Mouse (Mus musculus) spleen, adult 2 months (tissue): Measurements from ENCODE around the gene Serpinh1. TPM values are rescaled to one million over a fixed set of nuclear protein-coding genes. Genes with fewer than 3 reads are reported as not detected.
"Not testable (repeated sequence)": the region's sequence is repeated elsewhere in the genome, so short reads cannot be mapped to it uniquely, and the experiment has no call there.

Experiments used
- DNase-seq, 2 experiments: peaks; one replicate each; pipeline versions ENCODE4 v3.0.0 to v3.0.0-alpha.2; 2012 to 2021; ENCODE audit warnings: low spot score in 2 of 2, low read depth in 1 of 2
- H3K27ac ChIP-seq: fragments of 200-500 bp; 2 replicates; pipeline ENCODE4 v1.5.1; 2012; ENCODE audit warnings: low read length, inconsistent platforms; ENCODE audit not compliant: insufficient read depth
- H3K27me3 ChIP-seq: fragments of 200-500 bp; 2 replicates; pipeline ENCODE4 v1.6.1; 2012; ENCODE audit warnings: mild to moderate bottlenecking, moderate library complexity, low read length, inconsistent platforms; ENCODE audit not compliant: control insufficient read depth, insufficient read depth
- H3K36me3 ChIP-seq: fragments of 200-500 bp; 2 replicates; pipeline ENCODE4 v1.6.1; 2012; ENCODE audit warnings: mild to moderate bottlenecking, low read length, inconsistent platforms; ENCODE audit not compliant: control insufficient read depth, insufficient read depth
- H3K4me1 ChIP-seq: fragments of 200-500 bp; 2 replicates; pipeline ENCODE4 v1.6.1; 2011; ENCODE audit warnings: inconsistent platforms; ENCODE audit not compliant: control insufficient read depth, insufficient read depth, insufficient read length
- H3K4me3 ChIP-seq: fragments of 200-500 bp; 2 replicates; pipeline ENCODE4 v1.5.1; 2011; ENCODE audit warnings: mild to moderate bottlenecking, inconsistent platforms; ENCODE audit not compliant: insufficient read depth, insufficient read length; ENCODE audit errors: extremely low read depth
- CTCF ChIP-seq: fragments of 200-500 bp; IDR thresholded peaks from 2 replicates; pipeline ENCODE4 v1.5.1; 2011; ENCODE audit warnings: mild to moderate bottlenecking, inconsistent platforms; ENCODE audit not compliant: insufficient read depth, insufficient read length, insufficient replicate concordance; ENCODE audit errors: extremely low read depth
- POLR2A ChIP-seq: fragments of 200-500 bp; IDR thresholded peaks from 2 replicates; pipeline ENCODE4 v1.6.1; 2011; ENCODE audit warnings: low read depth, low read length, inconsistent platforms
- WGBS: fragments of 180-500 bp; shearing (Covaris S2); methylation state at CpG from one replicate; pipeline ENCODE4 v1.1.7; 2018; 5-methylcytosine and 5-hydroxymethylcytosine counted together
- polyA plus RNA-seq: library from polyadenylated mRNA; depleted of rRNA; stranded (reverse); fragments of >200 nt; gene quantifications from 2 replicates; pipeline ENCODE4 v1.2.3, GENCODE M21; 2012

Gene Serpinh1
- polyA plus RNA-seq, 1 experiment: 69.3 TPM

- no peak for TF ChIP-seq CTCF
- no peak for TF ChIP-seq POLR2A
- WGBS: 73% methylated on average over 5 of the region's 5 CpGs
- no peak for DNase-seq
- Histone ChIP-seq H3K27me3 (0 out of 2 replicates have a peak, but pooled peaks cover 6% of the 10 kb centered on the region), H3K36me3 (no peaks in the 10 kb centered on the region; the same call in 1 of the 2 replicates), H3K27ac (no peak overlapping the region), H3K4me1 (no peaks in the 10 kb centered on the region), H3K4me3 (no peak overlapping the region)
These were observed 30.2 kb upstream of the Serpinh1 start for GRCm38 (mm10) chr7:99383246-99383645.

GRCm38 (mm10) chr7:99382088-99383000, 29.3 kb upstream of the Serpinh1 start:
- peak overlapping the region; percentile 64 for H3K4me3 ChIP-seq
- no peaks in the 10 kb centered on the region for H3K4me1 ChIP-seq
- 15% methylated on average over 30 of the region's 30 CpGs for WGBS
- peak in 1 of 2 experiments; percentile 20 for DNase-seq
- H3K36me3 ChIP-seq: no peaks in the 10 kb centered on the region
- H3K27ac ChIP-seq: no peak overlapping the region
- 0 out of 2 replicates have a peak, but pooled peaks cover 6% of the 10 kb centered on the region for H3K27me3 ChIP-seq
- TF ChIP-seq POLR2A: no peak
- no peak for TF ChIP-seq CTCF

- Histone ChIP-seq H3K36me3 (no peaks in the 10 kb centered on the region), H3K27ac (peak within 1 kb of the TSS; percentile 63), H3K27me3 (0 out of 2 replicates have a peak, but pooled peaks cover 6% of the 10 kb centered on the region), H3K4me1 (no peaks in the 10 kb centered on the region), H3K4me3 (peak within 1 kb of the TSS; percentile 69)
- TF ChIP-seq POLR2A (no peak), CTCF (no peak)
- peak; percentile 85 to 98 for DNase-seq
- WGBS: under 1% methylated on average over 73 of the region's 73 CpGs
These were observed 28.4 kb upstream of the Serpinh1 start, which contains the start of gene Gdpd5 for GRCm38 (mm10) chr7:99381214-99382087. Gene Gdpd5 (plus strand): TSS chr7:99381414.

GRCm38 (mm10) chr7:99380491-99381213, 27.6 kb upstream of the Serpinh1 start:
- Histone ChIP-seq H3K36me3 (no peaks in the 10 kb centered on the region), H3K4me3 (peak overlapping the region; percentile 69), H3K27ac (peak overlapping the region; percentile 63), H3K4me1 (no peaks in the 10 kb centered on the region), H3K27me3 (0 out of 2 replicates have a peak, but pooled peaks cover 6% of the 10 kb centered on the region)
- DNase-seq: peak in 1 of 2 experiments; percentile 10
- TF ChIP-seq POLR2A: no peak
- TF ChIP-seq CTCF: no peak
- WGBS: 2% methylated on average over 24 of the region's 24 CpGs

GRCm38 (mm10) chr7:99378870-99379269, 25.8 kb upstream of the Serpinh1 start:
- Histone ChIP-seq H3K27ac (no peak overlapping the region), H3K4me1 (no peaks in the 10 kb centered on the region), H3K27me3 (0 out of 2 replicates have a peak, but pooled peaks cover 6% of the 10 kb centered on the region), H3K4me3 (no peak overlapping the region), H3K36me3 (no peaks in the 10 kb centered on the region)
- WGBS: 83% methylated on average over 8 of the region's 8 CpGs
- DNase-seq: no peak
- no peak for TF ChIP-seq POLR2A
- TF ChIP-seq CTCF: no peak

- WGBS: 6% methylated on average over 4 of the region's 4 CpGs
- Histone ChIP-seq H3K4me3 (no peak overlapping the region), H3K4me1 (no peaks in the 10 kb centered on the region), H3K27me3 (no peaks in the 10 kb centered on the region), H3K36me3 (no peaks in the 10 kb centered on the region), H3K27ac (no peak overlapping the region)
- peak; percentile 31 to 78 for DNase-seq
- TF ChIP-seq POLR2A: no peak
- peak; percentile 79; the same call in 1 of the 2 replicates for TF ChIP-seq CTCF
These were observed 22.4 kb upstream of the Serpinh1 start for GRCm38 (mm10) chr7:99375455-99375854.

- H3K36me3 ChIP-seq, H3K27ac ChIP-seq, H3K27me3 ChIP-seq, H3K4me1 ChIP-seq, DNase-seq, H3K4me3 ChIP-seq: not testable (repeated sequence)
- 62% methylated on average over 3 of the region's 3 CpGs for WGBS
These were observed 21.3 kb upstream of the Serpinh1 start for GRCm38 (mm10) chr7:99374325-99374724.
